ENCODE assay signal across 8 mouse cellular contexts in the genomic region with DNA sequence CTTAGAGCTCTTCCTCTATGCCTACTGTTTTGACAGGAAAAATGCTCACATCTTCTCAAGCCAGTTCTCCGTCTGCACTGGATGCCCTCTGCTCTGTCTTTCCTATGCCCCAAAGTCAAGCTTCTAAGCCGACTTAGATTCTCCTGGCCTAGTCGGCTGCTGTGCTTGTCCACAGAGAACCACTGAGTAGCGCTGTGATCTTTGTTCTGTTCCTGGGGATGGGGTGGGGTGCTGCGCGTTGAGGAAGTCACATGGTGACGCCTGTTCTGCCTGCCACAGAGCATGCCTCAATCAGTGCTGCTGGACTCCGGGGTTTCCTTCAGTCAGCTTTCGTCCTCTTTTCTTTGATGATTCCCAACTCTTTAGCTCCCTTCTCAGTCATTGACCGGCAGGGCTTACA. TPM values are rescaled to one million over a fixed set of nuclear protein-coding genes. Genes with fewer than 3 reads are reported as not detected.
A peak's percentile ranks its signal among the peaks of the same experiment; 100 is the strongest.
DNase-seq lines count a peak whose midpoint lies in the region; ATAC-seq and TF ChIP-seq lines count a peak whose summit lies in the region.

No protein-coding gene starts in this region.

- no peaks in the 10 kb centered on the region for H3K79me2 ChIP-seq in heart, adult 2 months (replicated peaks; ENCODE audit: control insufficient read depth, insufficient read depth, low read length)

- no peaks in the 10 kb centered on the region for H3K36me3 ChIP-seq in heart, postnatal 0 days (replicated peaks; ENCODE audit: control insufficient read depth, insufficient read depth, low read length)
- H3K36me3 ChIP-seq in heart, adult 2 months (ENCODE audit: control insufficient read depth, insufficient read depth, low read length), result no peaks in the 10 kb centered on the region
- no peaks in the 10 kb centered on the region for H3K36me3 ChIP-seq in limb, embryonic 12.5 days
- H3K36me3 ChIP-seq in kidney, adult 2 months (ENCODE audit: control insufficient read depth, insufficient read depth, low read length), result no peaks in the 10 kb centered on the region

- no peak overlapping the region for H3K27ac ChIP-seq in heart, postnatal 0 days (ENCODE audit: low read depth)
- H3K27ac ChIP-seq in heart, adult 2 months, result no peak overlapping the region
- H3K27ac ChIP-seq in limb, embryonic 12.5 days, result no peak overlapping the region
- H3K27ac ChIP-seq in kidney, adult 2 months (ENCODE audit: insufficient read depth, low read depth, low read length), result no peak overlapping the region

- TF ChIP-seq CTCF in heart, postnatal 0 days (IDR thresholded peaks at IDR 0.05; ENCODE audit: low read depth), result peak; percentile 45
- TF ChIP-seq CTCF in heart, adult 2 months (IDR thresholded peaks at IDR 0.05), result no peak
- no peak for TF ChIP-seq CTCF in kidney, adult 2 months (conservative IDR thresholded peaks at IDR 0.05; ENCODE audit: insufficient read depth, insufficient read length, low read depth, low read length)

- no peak overlapping the region for H3K4me3 ChIP-seq in heart, postnatal 0 days (ENCODE audit: low read depth, low read length)
- no peak overlapping the region for H3K4me3 ChIP-seq in heart, adult 2 months
- no peak overlapping the region for H3K4me3 ChIP-seq in limb, embryonic 12.5 days (replicated peaks)
- no peak overlapping the region for H3K4me3 ChIP-seq in kidney, adult 2 months (ENCODE audit: insufficient read depth, low read depth, low read length)

- no peaks in the 10 kb centered on the region for H3K4me1 ChIP-seq in heart, postnatal 0 days (ENCODE audit: control insufficient read depth, insufficient read depth)
- H3K4me1 ChIP-seq in heart, adult 2 months (ENCODE audit: control insufficient read depth, insufficient read depth, low read length), result no peaks in the 10 kb centered on the region
- H3K4me1 ChIP-seq in limb, embryonic 12.5 days (replicated peaks), result 0 out of 2 replicates have a peak, but pooled peaks cover 2% of the 10 kb centered on the region
- no peaks in the 10 kb centered on the region for H3K4me1 ChIP-seq in kidney, adult 2 months (ENCODE audit: control insufficient read depth, insufficient read depth, low read length)

- TF ChIP-seq EP300 in heart, postnatal 0 days (IDR thresholded peaks at IDR 0.05; ENCODE audit: low read depth), result no peak
- TF ChIP-seq EP300 in heart, adult 2 months (IDR thresholded peaks at IDR 0.05; ENCODE audit: insufficient read depth, low read depth, low read length), result no peak

- 39% methylated on average over 10 of the region's 10 CpGs for WGBS in heart, postnatal 0 days
- 36% methylated on average over 10 of the region's 10 CpGs for WGBS in heart, adult 2 months
- WGBS in limb, embryonic 12.5 days, result 38% methylated on average over 10 of the region's 10 CpGs
- WGBS in kidney, adult 2 months, result 58% methylated on average over 10 of the region's 10 CpGs

- no peak overlapping the region for H3K4me2 ChIP-seq in heart, postnatal 0 days (ENCODE audit: low read depth, low read length)
- H3K4me2 ChIP-seq in limb, embryonic 12.5 days, result 0 out of 2 replicates have a peak overlapping the region, but pooled peaks have one; percentile 2

- ATAC-seq in heart, postnatal 0 days (ENCODE audit: insufficient read depth, low read depth), result peak; percentile 44; the same call in 1 of the 2 replicates
- ATAC-seq in limb, embryonic 12.5 days (ENCODE audit: insufficient number of reproducible peaks, insufficient read depth, low FRiP score, low TSS enrichment, low read depth), result no peak

- no peak overlapping the region for H3K9ac ChIP-seq in heart, postnatal 0 days (replicated peaks; ENCODE audit: low read depth, low read length)
- no peak overlapping the region for H3K9ac ChIP-seq in heart, adult 2 months (ENCODE audit: low read depth, low read length)
- H3K9ac ChIP-seq in limb, embryonic 12.5 days (replicated peaks), result no peak overlapping the region

- TF ChIP-seq POLR2A in heart, adult 2 months (IDR thresholded peaks at IDR 0.05; ENCODE audit: insufficient read depth, low read depth, low read length), result no peak
- TF ChIP-seq POLR2A in kidney, adult 2 months (IDR thresholded peaks at IDR 0.05; ENCODE audit: low read depth, low read length), result no peak

- DNase-seq in heart, postnatal 0 days (ENCODE audit: low spot score), result no peak
- no peak for DNase-seq in heart, adult 2 months
- DNase-seq in B cell, adult 2 months, result peak; percentile 8 to 30
- DNase-seq in ZHBTc4 (ENCODE audit: low read depth, low spot score), result peak; percentile 68
- DNase-seq in frontal cortex, postnatal 36 days (ENCODE audit: low spot score in 2 of 2), result no peak
- no peak for DNase-seq in layer of hippocampus, postnatal 25 days (ENCODE audit: extremely low spot score in 1 of 2, low spot score in 1 of 2)
- DNase-seq in kidney, adult 2 months, result no peak

- no peaks in the 10 kb centered on the region for H3K27me3 ChIP-seq in heart, postnatal 0 days (ENCODE audit: control insufficient read depth, insufficient read depth, low read length)
- no peaks in the 10 kb centered on the region for H3K27me3 ChIP-seq in heart, adult 2 months (ENCODE audit: control insufficient read depth, insufficient read depth, low read length)
- H3K27me3 ChIP-seq in limb, embryonic 12.5 days, result no peaks in the 10 kb centered on the region
- no peaks in the 10 kb centered on the region for H3K27me3 ChIP-seq in kidney, adult 2 months (replicated peaks; ENCODE audit: control insufficient read depth, insufficient read depth, low read length)

- intact Hi-C loops in heart, adult 2 months (cut with DNase I), result no loop called here

- H3K9me3 ChIP-seq in heart, postnatal 0 days (replicated peaks; ENCODE audit: control insufficient read depth, low read length), result no peaks in the 10 kb centered on the region
- H3K9me3 ChIP-seq in limb, embryonic 12.5 days, result no peaks in the 10 kb centered on the region

RNA-seq across cellular contexts. Expression of a gene that starts 8.4 kb away (rescaled TPM):
- 0.08 and 3.7 TPM in 2 replicates for total RNA-seq in heart, postnatal 0 days (2014; rRNA removed; ENCODE audit: low replicate concordance)
- polyA plus RNA-seq in heart, postnatal 0 days (2015; fragmentation: Nextera tagmentation; extraction: Ambion mirVana), result 0.66 and 0.69 TPM in 2 replicates
- total RNA-seq in heart, adult 2 months (2021), result under 1 TPM; 0.10 to 0.57 TPM
- 0.16 and 0.26 TPM in 2 replicates for polyA plus RNA-seq in heart, adult 2 months (2012; rRNA removed)
- polyA plus RNA-seq in limb, embryonic 12.5 days (2016; fragmentation: Nextera tagmentation; extraction: Ambion mirVana), result 8.9 and 11.2 TPM in 2 replicates
- 10 to 100 TPM; 68.6 to 69.6 TPM for total RNA-seq in layer of hippocampus, postnatal 25 days (2021)
- 0.20 and 0.33 TPM in 2 replicates for polyA plus RNA-seq in kidney, adult 2 months (2012; rRNA removed)

Comparison
In these comparisons a context has a peak if more than half of its experiments do, and no peak if none do; other contexts are left out.
1. DNase-seq: peak in B cell, adult 2 months (2 of 2) and ZHBTc4 (single experiment); none in heart, postnatal 0 days (single experiment), heart, adult 2 months (0 of 2), frontal cortex, postnatal 36 days (0 of 2), layer of hippocampus, postnatal 25 days (0 of 2) and kidney, adult 2 months (single experiment).